Mouse (Mus musculus) layer of hippocampus, adult 9-10 months (tissue): ENCODE measurements around the gene Otud1.

ENCODE experiments used
- DNase-seq: peaks from one replicate; pipeline ENCODE4 v3.0.0; 2022; ENCODE audit warnings: low spot score

Otud1 gene

DNA sequence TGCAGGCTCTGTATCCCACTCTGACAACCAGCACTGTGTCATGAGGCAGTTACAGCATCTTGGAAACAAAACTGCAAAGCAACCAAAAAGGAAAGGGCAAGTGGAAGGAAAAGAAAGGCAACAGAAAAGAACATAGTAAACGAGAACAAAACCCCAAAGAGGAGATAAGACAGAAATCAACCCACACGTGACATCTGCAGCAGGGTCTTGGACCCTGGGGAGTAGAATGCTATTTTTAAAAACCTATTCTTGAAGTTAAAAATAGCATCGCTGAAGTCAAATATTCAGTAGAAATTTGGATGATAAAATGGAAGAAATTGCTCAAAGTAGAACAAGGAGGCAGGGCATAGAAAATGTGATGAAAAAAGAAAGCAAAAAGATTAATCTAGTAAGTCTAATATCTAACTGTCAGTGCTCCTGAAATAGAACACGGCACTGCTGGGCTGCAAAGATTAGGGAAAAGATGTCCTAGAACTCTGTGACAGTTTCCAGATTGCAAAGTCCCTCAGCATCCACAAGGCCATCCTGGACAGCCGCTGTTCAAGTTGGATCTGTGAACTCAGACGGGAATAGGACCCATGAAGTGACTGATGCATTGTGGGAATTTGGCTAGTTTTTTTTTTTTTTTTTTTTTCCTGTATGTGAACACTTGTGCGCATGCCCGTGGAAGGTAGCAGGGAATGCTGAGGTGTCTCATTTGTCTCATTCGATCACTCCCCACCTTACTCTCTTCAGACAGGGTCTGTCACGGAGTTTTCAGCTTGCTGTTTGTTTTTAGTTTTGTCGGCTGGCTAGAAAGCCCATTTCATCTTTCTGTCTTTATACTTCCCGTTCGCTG lies 13.5 kb downstream of the Otud1 start:
- DNase-seq = no peak

DNA sequence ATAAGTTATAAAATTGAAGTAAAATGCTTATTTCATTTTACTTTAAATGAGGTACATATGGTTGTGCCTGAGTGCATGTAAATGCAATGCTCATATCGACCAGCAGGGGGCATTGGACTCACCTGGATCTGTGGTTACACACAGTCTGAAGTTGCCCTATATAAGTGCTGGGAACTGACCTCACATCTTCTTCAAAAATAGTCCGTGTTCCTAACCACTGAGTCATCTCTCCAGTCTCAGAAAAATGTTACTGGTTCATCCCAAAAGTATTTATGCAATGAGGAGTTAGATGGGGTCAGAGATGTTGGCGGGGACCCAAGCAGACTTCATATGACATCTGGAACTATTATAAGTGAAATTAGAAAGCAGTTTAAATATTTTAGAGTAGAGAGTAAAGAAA lies 25.4 kb downstream of the Otud1 start:
- DNase-seq = no peak

DNA sequence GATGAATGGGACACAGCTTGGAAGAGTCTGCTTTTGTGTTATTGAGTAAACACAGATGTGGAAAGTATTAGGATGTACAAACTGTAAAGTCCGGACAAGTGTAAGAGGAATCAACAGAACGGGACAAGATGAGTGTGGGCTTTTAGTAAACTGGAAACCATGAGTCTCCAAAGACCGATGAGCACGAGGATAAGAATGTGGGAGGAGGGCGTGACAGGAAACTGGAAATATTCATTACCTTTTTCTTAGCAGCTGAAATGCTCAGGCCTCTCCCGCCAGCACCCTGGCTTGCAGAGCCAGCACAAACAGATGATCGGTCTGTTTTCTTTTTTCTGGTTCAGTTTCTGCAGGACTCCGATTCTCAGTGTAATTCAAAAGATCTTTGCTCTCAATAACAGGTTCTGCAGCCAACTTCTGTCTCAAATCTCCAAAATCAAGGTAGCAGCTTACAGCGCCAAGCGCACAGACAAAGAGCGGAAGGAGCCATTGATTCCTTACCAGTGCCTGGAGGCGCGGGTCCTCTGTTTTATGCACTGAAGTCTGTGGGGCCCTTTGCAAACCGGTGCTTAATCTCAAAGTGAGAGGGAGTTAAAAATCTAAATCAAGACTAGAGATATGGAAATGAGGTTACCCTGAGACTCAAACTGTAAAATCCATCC lies 28.1 kb downstream of the Otud1 start:
- DNase-seq = no peak

DNA sequence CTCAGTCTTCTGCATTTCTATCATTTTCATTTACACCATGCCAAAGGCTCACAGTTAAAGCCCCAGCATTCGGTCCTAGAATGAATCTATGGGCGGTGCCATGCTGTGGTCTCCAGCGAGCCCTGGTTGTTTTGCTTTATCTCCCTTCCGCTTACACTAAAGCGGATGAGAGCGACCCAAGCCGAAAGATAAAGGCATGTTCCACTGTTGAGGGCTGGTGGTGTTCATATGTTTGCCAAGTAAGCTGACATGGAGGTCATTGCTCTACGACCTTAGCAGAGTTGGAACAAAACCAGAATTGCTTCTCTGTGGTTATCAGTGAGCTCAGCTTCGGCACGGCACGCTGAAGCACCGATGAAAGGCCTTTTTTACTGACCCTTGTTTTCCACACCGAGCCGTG lies 32.5 kb downstream of the Otud1 start:
- no peak for DNase-seq

DNA sequence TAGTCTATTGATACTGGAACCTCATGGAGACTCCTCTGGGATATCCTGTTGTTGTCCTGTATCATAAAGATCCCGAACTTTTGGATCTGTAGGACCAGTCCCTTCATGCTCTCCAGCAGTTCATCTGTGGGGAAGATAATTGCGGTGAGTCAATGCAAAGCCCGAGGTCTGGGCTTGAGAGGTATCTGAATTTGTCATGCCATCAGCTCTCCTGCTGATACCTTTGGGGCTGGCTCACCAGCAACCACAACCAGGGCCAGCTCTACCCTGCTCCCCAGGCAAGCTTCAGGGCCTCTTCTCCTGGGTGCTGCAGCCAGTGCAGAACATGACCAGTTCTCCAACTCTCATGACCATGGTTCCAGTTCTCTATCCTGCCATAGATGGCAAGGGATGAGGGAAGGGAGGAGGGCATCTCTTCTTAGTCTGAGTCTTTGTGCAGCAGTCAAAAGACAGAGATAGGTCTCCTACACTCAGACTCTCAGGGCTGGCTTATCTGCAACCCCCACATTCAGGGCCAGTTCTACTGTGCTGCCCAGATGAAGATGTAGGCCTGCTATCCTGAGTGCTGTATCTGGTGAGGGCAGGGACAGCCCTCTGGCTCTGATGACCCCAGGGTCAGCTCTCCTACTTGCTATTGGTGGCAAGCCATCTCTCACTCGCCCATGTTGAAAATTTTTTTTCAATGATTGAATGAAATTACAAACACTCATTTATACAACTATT lies 42.2 kb downstream of the Otud1 start:
- no peak for DNase-seq

DNA sequence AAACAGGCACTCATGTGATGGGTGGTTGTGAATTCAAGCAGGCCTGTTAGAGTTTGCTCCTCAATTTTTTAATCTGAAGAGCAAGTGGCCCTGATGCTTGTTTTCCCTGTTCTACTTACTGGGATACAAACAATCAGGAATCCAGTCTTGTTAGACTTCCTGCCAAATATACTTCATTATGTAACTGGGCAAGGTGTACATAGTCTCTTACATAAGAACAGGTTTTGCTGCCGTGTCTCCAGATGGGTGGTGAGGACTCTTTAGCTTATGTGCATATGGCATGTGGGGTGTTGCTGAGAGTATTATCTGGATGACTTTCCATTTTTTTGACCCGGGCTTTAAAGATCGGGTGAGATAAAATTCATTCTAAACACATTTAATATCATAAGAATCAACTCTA lies 43.8 kb downstream of the Otud1 start:
- no peak for DNase-seq

DNA sequence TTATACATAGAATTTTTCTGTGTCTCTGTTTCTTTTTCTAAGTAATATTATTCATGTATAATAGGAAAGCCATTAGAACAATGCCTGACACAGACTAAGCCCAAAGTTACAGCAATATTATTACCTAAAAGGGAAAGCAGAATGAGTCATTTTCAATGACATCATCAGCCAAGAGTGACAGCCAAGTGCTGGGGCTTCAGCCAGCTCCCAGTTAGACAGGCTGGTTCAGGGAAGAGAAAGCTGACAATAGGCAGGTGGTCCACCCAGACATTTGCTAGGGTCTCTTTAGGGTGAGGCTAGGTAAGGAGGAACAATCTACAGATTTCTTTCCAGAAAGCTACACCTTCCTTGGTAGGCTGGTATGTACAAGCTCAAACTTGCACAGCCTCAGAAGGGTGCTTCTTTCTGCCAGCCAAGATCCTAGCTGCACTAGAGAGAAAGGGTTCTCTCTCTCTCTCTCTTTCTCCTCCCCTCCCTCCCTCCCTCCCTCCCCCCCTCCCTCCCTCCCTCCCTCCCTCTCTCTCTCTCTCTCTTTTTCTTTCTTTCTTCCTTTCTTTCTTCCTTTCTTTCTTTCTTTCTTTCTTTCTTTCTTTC lies 45.6 kb downstream of the Otud1 start:
- no peak for DNase-seq

DNA sequence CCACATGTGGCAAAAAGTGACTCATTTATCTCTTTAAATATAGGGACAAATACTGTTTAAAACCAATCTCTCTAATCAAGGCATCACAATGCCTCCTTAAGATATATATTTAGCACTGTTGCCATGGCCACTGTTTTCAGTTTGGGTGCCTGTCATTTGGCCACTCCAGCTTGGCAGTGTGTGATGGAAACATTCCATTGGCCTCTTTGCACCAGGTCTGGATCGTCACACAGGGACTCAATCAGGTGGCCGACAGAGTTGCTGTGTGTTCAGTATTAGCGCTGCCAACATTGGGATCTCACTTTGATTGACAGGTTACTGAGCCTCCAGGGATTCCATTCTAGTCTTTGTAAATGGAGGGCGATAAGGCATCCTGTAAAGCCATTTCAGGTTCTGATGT lies 46.1 kb downstream of the Otud1 start:
- no peak for DNase-seq

DNA sequence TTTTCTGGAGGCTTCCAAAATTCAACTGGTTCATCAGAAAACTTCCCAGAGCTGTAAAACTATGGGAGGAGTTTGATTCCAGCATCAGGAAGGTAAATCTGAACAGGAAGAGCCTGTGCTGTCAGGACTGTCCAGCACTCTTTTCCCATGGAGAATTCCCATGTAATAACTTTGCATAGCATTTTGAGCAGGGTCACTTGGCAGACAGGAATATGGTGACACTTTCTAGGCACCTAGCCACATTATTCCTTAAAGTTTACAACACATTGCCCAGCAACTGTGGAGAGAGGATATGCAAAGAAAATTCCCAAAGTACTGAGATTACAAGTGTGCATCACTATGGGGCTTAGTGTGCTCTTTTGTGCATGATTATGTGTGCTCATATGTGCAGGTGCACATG lies 46.7 kb downstream of the Otud1 start:
- DNase-seq = no peak

DNA sequence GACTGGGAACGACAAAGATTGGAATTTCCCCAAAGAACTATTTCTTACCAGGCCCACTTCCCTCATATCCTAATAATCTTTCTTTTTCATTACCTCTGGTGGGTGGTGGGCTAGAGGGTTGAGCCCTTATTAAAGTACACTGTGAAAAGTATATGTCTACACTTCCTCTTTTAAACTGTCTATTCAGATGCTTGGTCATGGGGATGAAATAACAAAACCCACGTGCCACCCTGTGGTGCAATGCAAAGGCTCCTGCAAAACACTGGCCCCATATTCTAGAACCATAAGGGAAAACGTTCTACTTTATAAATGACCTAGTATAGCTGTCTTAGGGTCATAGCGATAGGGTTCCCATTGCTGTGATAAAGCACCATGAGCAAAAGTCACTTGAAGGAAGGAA lies 49.3 kb downstream of the Otud1 start:
- no peak for DNase-seq
